Comparison of ENCODE assay signal across 15 mouse cellular contexts in genomic region chr10:84055402-84056167, GRCm38 (mm10).
DNase-seq lines count a peak whose midpoint lies in the region; ATAC-seq and TF ChIP-seq lines count a peak whose summit lies in the region.
"Had no signal": no experiment of that assay in that cellular context is flagged by ENCODE, and none has a peak within 500 bp of the region (broad histone marks: within the 10 kb centered on the region; RNA-seq: fewer than 3 reads in every experiment).

No protein-coding gene starts in this region.

- no peak for TF ChIP-seq CTCF in small intestine, adult 2 months (IDR thresholded peaks at IDR 0.05; ENCODE audit: extremely low read depth, insufficient read length, insufficient replicate concordance, low read depth, low read length)

- peak; percentile 38 to 78 for DNase-seq in heart, adult 9 months (ENCODE audit: low spot score in 2 of 2)
- DNase-seq in heart, postnatal 10 days: no peak
- DNase-seq in midbrain, embryonic 10.5 days (ENCODE audit: low spot score): no peak
- peak; percentile 30 for DNase-seq in kidney, postnatal 10 days
- DNase-seq in left cerebral cortex, adult 9 months (ENCODE audit: low spot score in 2 of 2): no peak
- DNase-seq in left cerebral cortex, adult 8-10 months (ENCODE audit: low spot score in 2 of 2): no peak
- DNase-seq: cerebellum, adult 18-20 months; thymus, postnatal 25 days had no signal

- no peak for TF ChIP-seq POLR2A in small intestine, adult 2 months (IDR thresholded peaks at IDR 0.05; ENCODE audit: low read depth, low read length)

- no peaks in the 10 kb centered on the region for H3K9me3 ChIP-seq in midbrain, embryonic 10.5 days (replicated peaks)
- no peaks in the 10 kb centered on the region for H3K9me3 ChIP-seq in midbrain, embryonic 15.5 days
- H3K9me3 ChIP-seq: embryonic facial prominence, embryonic 13.5 days; heart, embryonic 13.5 days had no signal

- peaks cover 37% of the 10 kb centered on the region for H3K4me1 ChIP-seq in midbrain, embryonic 10.5 days
- H3K4me1 ChIP-seq in midbrain, embryonic 15.5 days: peaks cover 9% of the 10 kb centered on the region
- peaks cover 4% of the 10 kb centered on the region; the same call in 1 of the 2 replicates for H3K4me1 ChIP-seq in small intestine, adult 2 months (ENCODE audit: control insufficient read depth, insufficient read depth, insufficient read length, low read length)

- H3K9ac ChIP-seq in midbrain, embryonic 15.5 days: no peak overlapping the region
- H3K9ac ChIP-seq: embryonic facial prominence, embryonic 13.5 days; forebrain, postnatal 0 days; heart, embryonic 13.5 days had no signal

- no peaks in the 10 kb centered on the region for H3K27me3 ChIP-seq in midbrain, embryonic 10.5 days (ENCODE audit: low read depth, poor library complexity, severe bottlenecking)
- H3K27me3 ChIP-seq in midbrain, embryonic 15.5 days (replicated peaks): no peaks in the 10 kb centered on the region
- no peaks in the 10 kb centered on the region for H3K27me3 ChIP-seq in small intestine, adult 2 months (ENCODE audit: control insufficient read depth, insufficient read depth, low read length)
- H3K27me3 ChIP-seq: embryonic facial prominence, embryonic 13.5 days; heart, embryonic 13.5 days; Patski had no signal

- H3K4me3 ChIP-seq in midbrain, embryonic 10.5 days: no peak overlapping the region
- H3K4me3 ChIP-seq in midbrain, embryonic 15.5 days: no peak overlapping the region
- H3K4me3 ChIP-seq in small intestine, adult 2 months (ENCODE audit: low read depth, low read length): no peak overlapping the region
- H3K4me3 ChIP-seq: embryonic facial prominence, embryonic 13.5 days; heart, embryonic 13.5 days had no signal

- no peaks in the 10 kb centered on the region for H3K36me3 ChIP-seq in midbrain, embryonic 10.5 days
- H3K36me3 ChIP-seq in midbrain, embryonic 15.5 days (replicated peaks): no peaks in the 10 kb centered on the region
- H3K36me3 ChIP-seq in small intestine, adult 2 months (ENCODE audit: control insufficient read depth, insufficient read depth, low read length): no peaks in the 10 kb centered on the region
- H3K36me3 ChIP-seq: embryonic facial prominence, embryonic 13.5 days; heart, embryonic 13.5 days had no signal

- no peak overlapping the region for H3K4me2 ChIP-seq in midbrain, embryonic 15.5 days
- H3K4me2 ChIP-seq: embryonic facial prominence, embryonic 13.5 days; heart, embryonic 13.5 days had no signal

- no peak for ATAC-seq in midbrain, embryonic 15.5 days (replicated peaks)
- ATAC-seq: CD4-positive, CD25-positive, alpha-beta regulatory T cell, adult 4 months; forebrain, postnatal 0 days; Patski had no signal

- intact Hi-C loops in heart, postnatal 10 days (cut with DNase I): no loop called here

- WGBS in midbrain, embryonic 10.5 days: 73% methylated on average over 10 of the region's 10 CpGs
- WGBS in midbrain, embryonic 15.5 days: 75% methylated on average over 10 of the region's 10 CpGs
- 52% methylated on average over 10 of the region's 10 CpGs for WGBS in small intestine, adult 2 months

- H3K27ac ChIP-seq in midbrain, embryonic 10.5 days (replicated peaks): 0 out of 2 replicates have a peak overlapping the region, but pooled peaks have one; percentile 52
- no peak overlapping the region for H3K27ac ChIP-seq in midbrain, embryonic 15.5 days
- H3K27ac ChIP-seq in small intestine, adult 2 months (ENCODE audit: insufficient read depth, low read depth, low read length): peak overlapping the region; percentile 23

Comparison
In these comparisons a context has a peak if more than half of its experiments do, and no peak if none do; other contexts are left out.
1. DNase-seq: peak in heart, adult 9 months (2 of 2) and kidney, postnatal 10 days (single experiment); none in heart, postnatal 10 days (0 of 2), midbrain, embryonic 10.5 days (single experiment), left cerebral cortex, adult 9 months (0 of 2) and left cerebral cortex, adult 8-10 months (0 of 2).